Mouse (Mus musculus): ENCODE data around the gene Zfp316. TPM values are rescaled to one million over a fixed set of nuclear protein-coding genes. Genes with fewer than 3 reads are reported as not detected.

The Zfp316 gene
- total and polyA plus RNA-seq, 3 experiments: 1.1 to 3.6 (median 2.0) TPM

- dilution Hi-C loops (cut with MboI; ENCODE audit: extremely low pct_ligation_motif_present, extremely low pct_unique_long_range_greater_than_20kb, low sequenced_read_pairs) (no loop called here), in situ Hi-C loops (cut with MboI; ENCODE audit: low pct_ligation_motif_present, low pct_unique_long_range_greater_than_20kb, low sequenced_read_pairs) (loop anchor here (25.0 kb wide), 1 partner anchor 351 kb away; no protein-coding TSS in a partner anchor)
- Histone ChIP-seq H3K4me3 (replicated peaks in 1 of 3; ENCODE audit: low read depth in 2 of 3, low read length in 2 of 3, poor library complexity in 1 of 3) (no peak overlapping the region), H3K36me3 (replicated peaks in 1 of 2; ENCODE audit: control insufficient read depth in 1 of 2, insufficient read depth in 1 of 2, low read length in 1 of 2) (peaks cover 0 to 28% of the 10 kb centered on the region in 2 experiments), H3K9ac (ENCODE audit: insufficient read depth, low read depth) (no peak overlapping the region), H3K79me2 (replicated peaks; ENCODE audit: control insufficient read depth, extremely low read depth, insufficient read depth, poor library complexity, severe bottlenecking) (no peaks in the 10 kb centered on the region), H3K4me1 (ENCODE audit: control insufficient read depth in 1 of 2, insufficient read depth in 2 of 2) (no peaks in the 10 kb centered on the region), H3K27ac (ENCODE audit: insufficient read depth, low read depth) (no peak overlapping the region), H3K4me2 (ENCODE audit: insufficient read depth, low read depth, poor library complexity, severe bottlenecking) (no peak overlapping the region), H3K27me3 (replicated peaks) (no peaks in the 10 kb centered on the region), H3K9me3 (replicated peaks; ENCODE audit: low read length) (peaks cover 1% of the 10 kb centered on the region)
- no peak for TF ChIP-seq TBP (conservative IDR thresholded peaks at IDR 0.05; ENCODE audit: low read depth, low read length)
- TF ChIP-seq CTCF (conservative IDR thresholded peaks at IDR 0.05 in 1 of 2, IDR thresholded peaks at IDR 0.05 in 1 of 2; ENCODE audit: low read depth in 2 of 2, low read length in 2 of 2): no peak
- no peak for TF ChIP-seq PAX5 (IDR thresholded peaks at IDR 0.05; ENCODE audit: low read length)
- TF ChIP-seq NELFE (IDR thresholded peaks at IDR 0.05; ENCODE audit: low read depth, low read length): no peak
- no peak for TF ChIP-seq ZC3H11A (IDR thresholded peaks at IDR 0.05; ENCODE audit: low read depth, low read length)
- no peak for DNase-seq (ENCODE audit: extremely low read depth)
These were observed 18.6 kb upstream of the Zfp316 start for GRCm38 (mm10) chr5:143288378-143288911.

DNA sequence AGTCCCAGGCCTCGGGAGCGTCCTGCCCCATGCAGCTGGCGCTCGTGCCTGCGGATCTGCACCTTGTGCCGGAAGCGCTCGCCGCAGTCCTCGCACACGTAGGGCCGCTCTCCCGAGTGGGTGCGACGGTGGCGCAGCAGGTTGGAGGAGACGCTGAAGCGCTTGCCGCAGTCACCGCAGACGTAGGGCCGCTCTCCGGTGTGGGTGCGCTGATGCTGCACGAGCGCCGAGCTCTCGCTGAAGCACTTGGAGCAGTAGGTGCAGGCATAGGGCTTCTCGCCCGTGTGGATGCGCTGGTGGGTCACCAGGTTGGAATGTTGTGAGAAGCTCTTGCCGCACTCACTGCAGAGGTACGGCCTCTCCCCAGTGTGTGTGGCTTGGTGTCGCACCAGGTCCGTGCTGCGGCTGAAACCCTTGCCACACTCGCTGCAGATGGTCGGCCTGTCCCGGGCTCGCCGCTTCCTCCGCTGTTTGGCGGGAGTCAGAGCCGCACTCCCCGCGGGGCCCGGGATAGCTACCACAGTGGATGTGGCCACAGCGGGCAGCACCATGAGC lies 18.0 kb upstream of the Zfp316 start:
- no peaks in the 10 kb centered on the region for H3K9me3 ChIP-seq (replicated peaks; ENCODE audit: low read length)
- TF ChIP-seq ZC3H11A (IDR thresholded peaks at IDR 0.05; ENCODE audit: low read depth, low read length) (no peak), MAFK (IDR thresholded peaks at IDR 0.05; ENCODE audit: insufficient replicate concordance, low read length) (no peak), NELFE (IDR thresholded peaks at IDR 0.05; ENCODE audit: low read depth, low read length) (no peak), NRF1 (IDR thresholded peaks at IDR 0.05; ENCODE audit: low read depth, low read length) (no peak), ZNF384 (IDR thresholded peaks at IDR 0.05; ENCODE audit: low read depth, low read length) (no peak), E2F4 (IDR thresholded peaks at IDR 0.05; ENCODE audit: insufficient replicate concordance, low read depth, low read length) (no peak), MAX (IDR thresholded peaks at IDR 0.05; ENCODE audit: low read length) (no peak), GABPA (IDR thresholded peaks at IDR 0.05; ENCODE audit: insufficient replicate concordance, low read depth, low read length) (no peak), RCOR1 (conservative IDR thresholded peaks at IDR 0.05; ENCODE audit: low read depth, low read length) (no peak), USF1 (IDR thresholded peaks at IDR 0.05; ENCODE audit: low read depth, low read length) (no peak), HCFC1 (IDR thresholded peaks at IDR 0.05; ENCODE audit: low read depth, low read length) (no peak), JUND (conservative IDR thresholded peaks at IDR 0.05; ENCODE audit: low read depth, low read length) (no peak), KAT2A (IDR thresholded peaks at IDR 0.05; ENCODE audit: insufficient replicate concordance, low read length) (no peak), USF2 (conservative IDR thresholded peaks at IDR 0.05; ENCODE audit: low read depth, low read length) (no peak)
- H3K79me2 ChIP-seq (replicated peaks; ENCODE audit: control insufficient read depth, extremely low read depth, insufficient read depth, poor library complexity, severe bottlenecking): no peaks in the 10 kb centered on the region
- in situ Hi-C loops (cut with MboI; ENCODE audit: low pct_ligation_motif_present, low pct_unique_long_range_greater_than_20kb, low sequenced_read_pairs) (loop anchor here (25.0 kb wide), 1 partner anchor 351 kb away; no protein-coding TSS in a partner anchor), dilution Hi-C loops (cut with MboI; ENCODE audit: extremely low pct_ligation_motif_present, extremely low pct_unique_long_range_greater_than_20kb, low sequenced_read_pairs) (no loop called here)
- no peak overlapping the region for H3K4me3 ChIP-seq (replicated peaks in 1 of 3; ENCODE audit: low read depth in 2 of 3, low read length in 2 of 3, poor library complexity in 1 of 3)
- H3K4me1 ChIP-seq (ENCODE audit: control insufficient read depth in 1 of 2, insufficient read depth in 2 of 2): no peaks in the 10 kb centered on the region
- H3K27ac ChIP-seq (ENCODE audit: insufficient read depth, low read depth): no peak overlapping the region
- H3K27me3 ChIP-seq (replicated peaks): no peaks in the 10 kb centered on the region
- H3K4me2 ChIP-seq (ENCODE audit: insufficient read depth, low read depth, poor library complexity, severe bottlenecking): no peak overlapping the region
- H3K36me3 ChIP-seq (replicated peaks in 1 of 2; ENCODE audit: control insufficient read depth in 1 of 2, insufficient read depth in 1 of 2, low read length in 1 of 2): peaks cover 0 to 26% of the 10 kb centered on the region in 2 experiments
- H3K9ac ChIP-seq (ENCODE audit: insufficient read depth, low read depth): no peak overlapping the region
- DNase-seq (ENCODE audit: extremely low read depth): no peak

All from CH12.LX (cell line).